In genomic region chr7:96761151-96761550, GRCm38 (mm10) we compare ENCODE assay signal across 15 mouse cellular contexts.
DNase-seq lines count a peak whose midpoint lies in the region; ATAC-seq and TF ChIP-seq lines count a peak whose summit lies in the region.
"Had no signal": no experiment of that assay in that cellular context is flagged by ENCODE, and none has a peak within 500 bp of the region (broad histone marks: within the 10 kb centered on the region; RNA-seq: fewer than 3 reads in every experiment).

No protein-coding gene starts in this region.

- DNase-seq in hindbrain, postnatal 0 days (ENCODE audit: low spot score): peak; percentile 49
- DNase-seq in hindbrain, embryonic 11.5 days (ENCODE audit: low spot score): no peak
- DNase-seq in ES-E14 (ENCODE audit: low read depth, low spot score): no peak
- peak; percentile 93 for DNase-seq in brain, embryonic 14.5 days (ENCODE audit: low read depth)
- DNase-seq in urinary bladder, postnatal 14 days (ENCODE audit: low spot score): no peak
- no peak for DNase-seq in gastrocnemius, adult 8-10 months (ENCODE audit: low spot score in 2 of 2)
- DNase-seq: adrenal gland, postnatal 10 days; cerebellum, adult 9-11 months; embryo, embryonic 11 days; heart, postnatal 4 days; kidney, adult 18-20 months; kidney, postnatal 25 days; right cerebral cortex, adult 18-20 months had no signal

- H3K4me1 ChIP-seq in hindbrain, postnatal 0 days (ENCODE audit: insufficient read depth, low read length): 0 out of 2 replicates have a peak, but pooled peaks cover 4% of the 10 kb centered on the region
- H3K4me1 ChIP-seq in hindbrain, embryonic 11.5 days (replicated peaks; ENCODE audit: control insufficient read depth, insufficient read depth, low read length): no peaks in the 10 kb centered on the region
- H3K4me1 ChIP-seq in ES-E14 (ENCODE audit: control insufficient read depth in 2 of 2, insufficient read depth in 2 of 2, low read length in 2 of 2, poor library complexity in 1 of 2): peaks cover 0 to 2% of the 10 kb centered on the region in 2 experiments; a peak in 1 of 4 replicates
- peaks cover 24% of the 10 kb centered on the region for H3K4me1 ChIP-seq in midbrain, embryonic 15.5 days

- no peak overlapping the region for H3K27ac ChIP-seq in hindbrain, postnatal 0 days
- no peak overlapping the region for H3K27ac ChIP-seq in hindbrain, embryonic 11.5 days (ENCODE audit: low read depth, low read length)
- no peak overlapping the region for H3K27ac ChIP-seq in ES-E14 (ENCODE audit: insufficient read depth, low read depth, low read length, poor library complexity, severe bottlenecking)
- H3K27ac ChIP-seq in midbrain, embryonic 15.5 days: no peak overlapping the region
- H3K27ac ChIP-seq: heart, embryonic 13.5 days had no signal

- TF ChIP-seq CTCF in hindbrain, postnatal 0 days (IDR thresholded peaks at IDR 0.05; ENCODE audit: low read depth): no peak
- no peak for TF ChIP-seq CTCF in brain, embryonic 14.5 days (IDR thresholded peaks at IDR 0.05; ENCODE audit: borderline replicate concordance, extremely low read depth, insufficient read depth, insufficient read length)

- no peaks in the 10 kb centered on the region for H3K36me3 ChIP-seq in hindbrain, postnatal 0 days (ENCODE audit: insufficient read depth, low read length)
- H3K36me3 ChIP-seq in hindbrain, embryonic 11.5 days (ENCODE audit: control insufficient read depth, insufficient read depth, low read length): no peaks in the 10 kb centered on the region
- H3K36me3 ChIP-seq in ES-E14 (ENCODE audit: control insufficient read depth, insufficient read depth, low read length, poor library complexity, severe bottlenecking): no peaks in the 10 kb centered on the region
- no peaks in the 10 kb centered on the region for H3K36me3 ChIP-seq in midbrain, embryonic 15.5 days (replicated peaks)

- H3K9me3 ChIP-seq in hindbrain, postnatal 0 days (ENCODE audit: low read length): no peaks in the 10 kb centered on the region
- no peaks in the 10 kb centered on the region for H3K9me3 ChIP-seq in hindbrain, embryonic 11.5 days (ENCODE audit: control insufficient read depth, low read length)
- no peaks in the 10 kb centered on the region for H3K9me3 ChIP-seq in ES-E14 (ENCODE audit: control insufficient read depth, insufficient read depth, low read depth, low read length)
- no peaks in the 10 kb centered on the region for H3K9me3 ChIP-seq in midbrain, embryonic 15.5 days
- H3K9me3 ChIP-seq: heart, embryonic 13.5 days had no signal

- H3K4me3 ChIP-seq in hindbrain, postnatal 0 days (ENCODE audit: low read length): no peak overlapping the region
- H3K4me3 ChIP-seq in hindbrain, embryonic 11.5 days (ENCODE audit: low read depth, low read length): no peak overlapping the region
- no peak overlapping the region for H3K4me3 ChIP-seq in ES-E14 (ENCODE audit: insufficient read depth in 1 of 2, low read depth in 1 of 2, low read length in 2 of 2, poor library complexity in 1 of 2, severe bottlenecking in 1 of 2)
- H3K4me3 ChIP-seq in midbrain, embryonic 15.5 days: no peak overlapping the region
- H3K4me3 ChIP-seq: heart, embryonic 13.5 days had no signal

- no peak; the same call in 1 of the 2 replicates for ATAC-seq in hindbrain, postnatal 0 days
- no peak for ATAC-seq in hindbrain, embryonic 11.5 days (ENCODE audit: low FRiP score)
- ATAC-seq in midbrain, embryonic 15.5 days (replicated peaks): peak; percentile 42

- TF ChIP-seq POLR2A in brain, embryonic 14.5 days (IDR thresholded peaks at IDR 0.05; ENCODE audit: borderline replicate concordance, extremely low read depth, insufficient read depth, insufficient read length, poor library complexity, severe bottlenecking): no peak

- no peak overlapping the region for H3K9ac ChIP-seq in hindbrain, postnatal 0 days (replicated peaks; ENCODE audit: low read length)
- no peak overlapping the region for H3K9ac ChIP-seq in hindbrain, embryonic 11.5 days (ENCODE audit: low read depth, low read length)
- no peak overlapping the region for H3K9ac ChIP-seq in ES-E14 (ENCODE audit: insufficient read depth, low read depth, low read length, poor library complexity, severe bottlenecking)
- H3K9ac ChIP-seq in midbrain, embryonic 15.5 days: no peak overlapping the region
- H3K9ac ChIP-seq: heart, embryonic 13.5 days had no signal

- 27% methylated on average over 5 of the region's 5 CpGs for WGBS in hindbrain, postnatal 0 days
- 72% methylated on average over 5 of the region's 5 CpGs for WGBS in hindbrain, embryonic 11.5 days
- WGBS in midbrain, embryonic 15.5 days: 42% methylated on average over 5 of the region's 5 CpGs

- no peaks in the 10 kb centered on the region for H3K27me3 ChIP-seq in hindbrain, postnatal 0 days (ENCODE audit: insufficient read depth, low read length)
- no peaks in the 10 kb centered on the region for H3K27me3 ChIP-seq in hindbrain, embryonic 11.5 days (ENCODE audit: control insufficient read depth, insufficient read depth, low read length)
- H3K27me3 ChIP-seq in midbrain, embryonic 15.5 days (replicated peaks): no peaks in the 10 kb centered on the region

- no peak overlapping the region for H3K4me2 ChIP-seq in hindbrain, postnatal 0 days (ENCODE audit: low read depth, low read length)
- H3K4me2 ChIP-seq in hindbrain, embryonic 11.5 days (replicated peaks; ENCODE audit: low read depth, low read length): no peak overlapping the region
- H3K4me2 ChIP-seq in midbrain, embryonic 15.5 days: no peak overlapping the region
- H3K4me2 ChIP-seq: heart, embryonic 13.5 days had no signal

- in situ Hi-C loops in ES-E14 (cut with MboI; ENCODE audit: low sequenced_read_pairs in 2 of 2, unreplicated experiment in 2 of 2): no loop called here

TF ChIP-seq in ES-E14, 5 proteins besides CTCF, POLR2A, EP300 and RAD21:
- TF ChIP-seq MAFK (IDR thresholded peaks at IDR 0.05; ENCODE audit: insufficient read depth, low read depth, low read length): no peak
- 0 out of 2 replicates have a peak, but pooled peaks have one; percentile 15 for TF ChIP-seq ZNF384 (IDR thresholded peaks at IDR 0.05; ENCODE audit: low read depth, low read length)
- no peak for TF ChIP-seq CHD2 (IDR thresholded peaks at IDR 0.05; ENCODE audit: low read depth, low read length)
- no peak for TF ChIP-seq ZC3H11A (IDR thresholded peaks at IDR 0.05; ENCODE audit: borderline replicate concordance, low read depth, low read length)
- no peak for TF ChIP-seq HCFC1 (IDR thresholded peaks at IDR 0.05; ENCODE audit: borderline replicate concordance, insufficient read depth, low read length)

Comparison
In these comparisons a context has a peak if more than half of its experiments do, and no peak if none do; other contexts are left out.
1. DNase-seq: peak in hindbrain, postnatal 0 days (single experiment) and brain, embryonic 14.5 days (single experiment); none in hindbrain, embryonic 11.5 days (single experiment), ES-E14 (single experiment), urinary bladder, postnatal 14 days (single experiment) and gastrocnemius, adult 8-10 months (0 of 2).